Mouse (Mus musculus): ENCODE data around the gene Gtpbp1. TPM values are rescaled to one million over a fixed set of nuclear protein-coding genes. Genes with fewer than 3 reads are reported as not detected.

Gene Gtpbp1
- total RNA-seq, 2 experiments from 2014 or later = 25.2 to 28.1 TPM

DNA sequence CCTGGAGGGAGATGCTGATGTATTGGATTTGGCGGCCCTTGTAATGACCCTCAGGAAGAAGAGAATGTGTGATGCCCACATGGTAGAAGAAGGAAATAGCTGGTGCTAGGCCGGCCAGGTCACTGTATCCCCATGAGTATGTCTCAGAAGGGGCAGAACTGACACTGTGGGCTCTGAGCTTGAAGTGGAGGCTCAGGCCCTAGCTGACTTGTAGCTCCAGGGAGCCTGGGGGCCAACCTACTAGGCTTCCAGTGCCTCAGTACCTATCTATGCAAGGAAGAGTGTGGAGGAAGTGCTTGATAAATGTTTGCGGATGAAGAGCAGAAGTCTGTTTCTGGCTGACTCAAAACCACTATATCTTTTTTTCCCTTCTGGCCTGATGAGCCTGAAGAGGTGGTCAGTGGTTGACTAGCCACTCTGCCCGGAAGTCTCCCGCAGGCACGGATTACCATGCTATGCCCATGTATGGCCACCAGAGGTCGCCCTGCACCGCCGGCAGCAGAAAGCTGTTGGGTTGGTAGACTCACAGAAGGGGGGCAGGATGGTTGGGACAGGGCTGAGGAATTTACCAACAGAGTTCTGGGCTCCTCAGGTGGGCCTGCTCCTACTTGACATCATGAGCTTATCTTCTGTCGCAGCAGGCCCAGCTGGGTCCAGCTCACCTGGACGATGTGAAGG, 62.2 kb downstream of the Gtpbp1 start:
- peak; percentile 83 for DNase-seq (ENCODE audit: low spot score)

DNA sequence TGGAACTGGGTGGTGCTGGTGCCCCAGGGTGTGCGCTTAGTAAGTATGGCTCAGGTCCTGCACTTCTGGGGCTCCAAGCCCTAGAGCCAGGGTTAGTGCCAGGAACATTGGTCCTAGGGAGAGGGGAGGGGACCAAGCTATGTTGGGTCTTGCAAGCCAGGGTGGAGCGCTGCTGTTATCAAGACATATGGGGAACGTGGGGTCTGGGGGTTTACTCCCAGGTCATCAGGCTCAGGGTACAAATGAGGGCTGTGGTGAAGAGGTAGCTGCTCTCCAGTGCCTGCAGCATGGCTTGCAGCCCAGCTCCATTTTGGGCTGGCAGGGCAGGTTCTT, 62.7 kb downstream of the Gtpbp1 start:
- no peak for DNase-seq (ENCODE audit: low spot score)

DNA sequence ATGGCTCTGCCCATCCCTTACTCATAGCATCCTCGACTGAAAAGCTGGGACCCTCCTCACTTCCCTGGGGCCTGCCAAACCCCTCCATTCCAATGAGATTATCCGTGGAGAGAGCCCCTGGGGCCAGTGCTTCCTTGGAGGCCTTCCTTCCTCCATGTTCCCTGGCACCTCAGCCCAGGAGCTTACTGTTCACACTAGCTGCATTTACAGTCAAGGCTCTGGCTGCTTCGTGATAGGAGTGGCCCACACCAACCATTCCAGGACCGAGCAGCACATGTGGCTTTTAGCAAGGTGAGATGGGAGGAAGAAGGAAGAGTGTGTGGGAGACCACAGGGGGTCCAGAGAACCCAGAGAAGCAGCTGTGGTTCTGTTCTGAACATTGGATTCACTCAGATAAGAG, 63.2 kb downstream of the Gtpbp1 start:
- DNase-seq (ENCODE audit: low spot score) = no peak

DNA sequence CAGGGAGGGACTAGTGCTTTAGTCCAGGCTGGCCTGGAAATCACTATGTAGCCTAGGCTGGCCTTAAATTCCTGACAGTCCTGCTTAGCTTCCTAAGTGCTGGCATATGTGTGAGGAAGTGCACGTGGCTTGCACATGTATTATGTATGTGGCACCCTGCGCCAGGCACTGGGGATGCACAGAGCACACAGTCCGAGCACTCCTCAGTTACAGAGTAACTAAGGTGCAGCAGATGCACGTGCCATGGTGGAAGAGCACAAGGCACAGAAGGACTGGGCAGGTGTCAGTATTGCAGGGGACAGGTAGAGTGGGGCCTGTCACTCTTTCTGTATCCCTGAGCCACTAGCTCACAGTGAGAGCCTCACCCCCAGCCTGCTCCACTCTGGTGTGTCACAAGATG, 64.5 kb downstream of the Gtpbp1 start:
- no peak for DNase-seq (ENCODE audit: low spot score)

DNA sequence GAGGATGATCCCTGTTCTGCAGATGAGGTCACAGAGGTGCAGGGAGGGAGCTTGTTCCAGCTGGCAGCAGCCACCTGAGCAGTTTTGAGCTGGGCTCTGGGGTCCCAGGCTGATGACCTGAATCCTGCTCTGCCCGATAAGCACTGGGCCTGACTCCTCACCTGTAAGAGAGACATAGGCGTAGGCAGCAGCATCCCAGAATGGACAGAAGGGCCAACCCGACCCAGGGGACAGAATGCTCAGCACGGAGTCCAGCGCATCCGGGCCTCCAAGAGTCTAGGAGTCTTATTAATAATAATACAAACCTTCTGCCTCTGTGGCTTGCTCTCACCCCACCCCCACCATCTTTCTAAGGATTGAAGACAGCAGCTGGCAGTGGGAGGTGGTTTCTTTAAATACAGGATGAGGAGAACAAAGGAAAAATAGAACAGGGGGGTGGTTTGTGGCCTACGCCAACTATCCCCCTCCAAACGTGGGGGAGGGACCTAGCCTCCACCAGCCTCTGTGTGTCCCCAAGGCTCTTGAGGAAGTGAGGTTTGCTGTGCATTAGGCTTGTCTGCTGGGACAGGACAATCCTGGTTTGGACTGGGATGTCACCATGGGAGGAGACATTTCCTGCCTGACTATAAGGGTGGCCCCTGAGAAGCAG, 65.5 kb downstream of the Gtpbp1 start:
- DNase-seq (ENCODE audit: low spot score) = no peak

DNA sequence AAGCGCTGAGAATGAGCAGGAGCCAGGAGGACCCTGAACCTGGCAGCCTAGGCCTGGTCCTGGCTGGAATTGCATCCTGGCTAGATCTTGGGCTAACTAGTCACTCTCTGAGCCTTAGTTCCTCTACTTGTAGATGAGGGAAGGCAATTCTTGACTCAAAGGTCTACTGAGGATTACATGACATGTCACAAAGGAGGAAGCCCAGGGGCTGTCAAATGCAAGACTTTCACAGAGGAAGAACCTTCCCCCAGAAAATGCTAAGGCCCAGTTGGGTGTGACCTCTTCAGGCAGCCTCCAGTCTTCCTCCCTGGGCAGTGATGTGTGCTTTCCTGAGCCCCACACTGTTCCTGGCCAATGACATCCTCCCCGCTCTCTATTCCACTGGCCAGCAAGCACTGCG, 66.5 kb downstream of the Gtpbp1 start:
- no peak for DNase-seq (ENCODE audit: low spot score)

DNA sequence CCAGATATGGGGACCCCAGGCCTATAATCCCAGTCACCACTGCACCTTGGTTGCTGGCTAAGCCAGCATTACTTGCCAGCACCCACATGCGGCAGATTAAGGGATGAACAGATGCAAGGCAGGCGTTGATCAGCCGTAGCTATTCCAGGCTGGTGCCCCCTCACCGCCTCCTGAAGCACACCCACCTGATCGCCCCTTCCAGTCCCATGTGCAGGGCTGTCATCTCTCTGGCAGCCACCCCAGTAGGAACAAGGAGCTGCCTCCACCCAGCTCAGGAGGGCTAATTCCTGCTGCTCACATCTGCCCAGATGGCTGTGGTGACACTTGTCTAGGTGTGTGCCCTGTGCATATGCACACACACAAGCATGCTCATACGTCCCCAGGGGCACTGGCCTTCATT, 70.3 kb downstream of the Gtpbp1 start:
- DNase-seq (ENCODE audit: low spot score) = no peak

DNA sequence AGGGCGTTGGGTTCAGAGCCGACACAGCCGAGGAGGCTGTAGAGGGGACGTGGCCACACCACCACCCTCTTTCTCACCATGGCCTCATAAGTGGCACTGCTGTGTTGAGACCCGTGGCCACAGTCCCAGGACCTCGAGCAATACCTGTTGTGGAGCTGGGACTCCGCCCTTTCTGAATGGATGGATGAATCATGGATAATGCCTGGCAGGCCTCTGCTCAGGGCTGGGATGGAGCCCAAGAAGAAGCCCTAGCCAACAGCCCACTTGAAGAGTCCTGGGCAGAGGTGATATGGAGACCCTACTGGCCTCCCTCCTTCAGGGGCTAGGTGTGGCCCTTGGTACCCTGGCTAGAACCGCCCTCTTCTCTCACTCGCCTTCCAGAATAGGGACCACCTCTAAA, 72.4 kb downstream of the Gtpbp1 start:
- DNase-seq (ENCODE audit: low spot score) = no peak

DNA sequence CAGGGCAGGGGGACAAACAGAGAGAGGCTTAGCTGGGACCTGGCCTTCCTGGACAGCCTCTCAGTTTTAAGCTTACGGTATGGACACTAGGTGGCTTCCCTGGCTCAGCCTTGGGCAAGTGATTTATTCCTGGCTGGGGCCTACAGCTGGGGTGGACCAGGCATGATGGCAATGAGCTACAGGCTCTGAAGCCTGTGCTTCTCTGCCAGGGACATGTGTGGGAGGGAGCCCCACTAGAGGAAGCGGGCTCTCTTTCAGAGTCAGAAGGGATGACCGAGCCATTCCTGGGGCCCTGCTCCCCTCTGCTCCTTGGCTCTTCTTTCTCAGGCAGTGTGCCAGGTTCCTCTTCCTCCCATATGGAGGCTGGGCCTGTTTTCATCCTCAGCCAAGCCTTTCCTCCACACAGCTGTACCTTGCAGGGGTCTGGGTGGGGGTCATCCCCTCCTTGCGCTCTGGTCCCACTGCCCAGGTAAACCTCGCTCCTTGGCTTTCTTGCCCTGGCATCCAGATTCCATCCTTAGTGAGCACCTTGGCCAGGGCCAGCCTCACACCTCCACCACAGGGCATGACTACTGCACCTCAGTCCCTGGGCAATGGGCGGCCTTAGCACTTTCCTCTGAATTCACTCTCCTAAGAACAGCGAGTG, 73.1 kb downstream of the Gtpbp1 start:
- no peak for DNase-seq (ENCODE audit: low spot score)

DNA sequence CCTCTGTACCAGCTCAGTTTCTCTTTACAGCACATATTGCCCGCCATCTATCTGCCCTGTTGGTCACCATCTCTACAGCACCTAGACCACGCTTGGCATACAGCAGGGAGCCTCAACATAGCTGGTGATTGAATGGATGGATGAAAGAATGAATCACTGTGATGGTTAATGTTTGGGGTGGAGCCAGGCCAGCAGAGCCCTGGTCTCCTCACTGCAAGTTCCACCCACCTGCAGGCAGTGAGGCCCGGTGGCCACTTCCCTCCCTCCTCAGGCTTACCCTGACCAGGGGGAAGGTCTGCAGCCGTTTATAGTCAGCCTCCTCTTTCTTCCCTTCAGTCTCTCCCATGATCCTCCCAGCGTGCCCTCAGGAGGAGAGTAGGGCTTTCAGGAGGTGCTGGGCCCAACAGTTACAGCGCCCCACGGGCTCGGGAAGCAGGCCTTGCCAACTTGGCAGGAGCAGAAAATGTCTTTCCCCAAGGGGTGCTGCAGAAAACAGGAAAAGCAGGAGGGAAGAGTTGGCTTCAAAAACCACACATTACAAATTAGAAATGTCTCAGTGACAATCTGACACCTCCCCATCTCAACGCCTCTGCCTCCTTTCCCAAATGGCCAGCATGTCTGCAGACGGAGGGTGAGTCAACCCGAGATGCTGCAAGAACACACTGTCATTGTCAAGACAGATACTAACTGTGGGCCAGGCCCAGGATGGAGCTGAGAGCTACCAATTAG, 74.1 kb downstream of the Gtpbp1 start:
- DNase-seq (ENCODE audit: low spot score) = no peak

DNA sequence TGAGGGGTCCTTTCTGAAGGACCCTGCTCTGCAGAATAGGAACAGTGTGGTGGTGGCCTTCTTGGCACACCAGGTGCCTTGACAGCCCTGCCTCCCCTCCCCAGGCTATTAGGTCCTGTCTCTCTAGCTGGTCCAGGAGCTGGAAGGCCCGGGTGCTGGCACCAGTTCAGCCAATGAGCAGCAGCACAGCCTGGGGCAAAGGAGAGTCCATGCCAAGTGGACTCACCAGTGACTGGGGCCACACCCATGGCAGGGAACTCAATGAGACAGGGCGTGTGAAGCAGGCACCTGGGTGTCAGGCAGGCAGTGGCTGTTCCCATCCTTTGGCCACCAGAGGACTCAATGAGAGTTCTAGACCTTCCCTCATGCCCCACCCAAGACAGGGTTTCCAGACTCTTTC, 74.7 kb downstream of the Gtpbp1 start:
- no peak for DNase-seq (ENCODE audit: low spot score)

DNA sequence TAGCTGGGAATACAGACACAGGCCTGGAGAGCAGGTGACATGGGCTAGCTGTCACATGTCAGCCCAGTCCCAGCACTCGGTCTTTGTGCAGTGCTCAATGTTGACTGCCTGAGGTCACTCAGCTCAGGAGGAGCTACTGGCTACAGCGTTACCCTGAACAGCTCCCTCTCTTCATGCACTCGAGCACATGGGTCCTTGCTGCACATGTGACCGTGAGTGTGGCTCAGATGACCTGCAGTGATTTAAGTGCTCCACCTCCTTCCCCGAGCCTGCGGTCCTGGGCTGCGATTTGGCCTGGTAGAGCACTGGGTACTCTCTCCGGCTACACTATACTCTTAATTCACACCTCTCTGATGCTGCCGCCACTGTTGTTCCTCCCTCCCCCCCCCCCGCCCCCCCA, 75.5 kb downstream of the Gtpbp1 start:
- no peak for DNase-seq (ENCODE audit: low spot score)

DNA sequence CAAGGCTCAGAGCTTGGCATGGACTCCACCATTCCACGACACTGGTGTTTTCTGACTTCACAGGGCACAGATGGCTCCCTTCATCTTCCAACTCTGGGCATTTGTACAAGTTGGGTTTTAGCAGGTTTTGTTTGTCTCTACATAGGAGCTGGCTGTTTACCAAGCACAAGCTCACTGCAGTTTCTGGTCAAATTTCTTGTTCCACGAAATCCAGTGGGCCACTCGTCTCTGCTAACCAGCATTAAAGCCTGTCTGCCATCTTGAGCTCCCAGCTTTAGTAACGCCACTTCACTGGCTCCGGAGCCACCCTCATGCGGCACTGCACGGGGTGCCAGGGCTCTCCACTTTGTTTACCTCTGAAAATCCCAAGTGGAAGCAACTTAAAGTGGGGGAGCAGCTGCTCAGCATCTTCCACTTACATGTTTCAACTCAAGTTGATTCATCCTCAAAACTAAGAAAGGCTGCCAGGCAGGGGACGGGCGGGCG, 76.0 kb downstream of the Gtpbp1 start:
- DNase-seq (ENCODE audit: low spot score) = no peak

DNA sequence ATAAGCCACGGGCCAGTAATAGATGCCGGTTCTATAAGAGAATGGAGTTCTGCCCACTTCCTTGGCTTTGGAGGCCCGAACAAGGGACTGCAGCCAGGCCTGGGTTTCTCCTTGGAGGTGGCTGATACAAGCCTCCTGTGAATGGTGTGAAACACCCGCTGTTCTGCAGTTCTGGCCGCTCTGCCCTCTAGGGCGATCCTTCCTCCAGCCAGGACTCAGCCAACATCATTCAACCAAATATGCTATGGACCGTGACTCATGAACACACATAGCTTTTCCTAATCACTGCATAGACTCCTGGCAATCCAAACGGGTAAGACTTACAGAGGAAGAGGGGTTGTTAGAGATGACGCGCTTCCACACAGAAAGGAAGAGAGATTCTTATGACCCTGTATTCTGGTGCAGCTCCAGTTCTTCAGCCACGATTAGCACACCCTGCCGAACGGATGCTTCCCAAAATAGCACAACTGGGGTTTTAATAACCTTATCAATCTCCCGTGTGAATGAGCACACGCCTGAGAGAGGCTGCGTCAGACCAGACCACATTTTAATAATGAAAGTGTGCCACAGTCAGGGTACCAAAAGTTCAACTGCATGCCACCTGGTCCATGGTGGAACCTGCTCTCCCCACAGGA, 76.8 kb downstream of the Gtpbp1 start:
- no peak for DNase-seq (ENCODE audit: low spot score)

DNA sequence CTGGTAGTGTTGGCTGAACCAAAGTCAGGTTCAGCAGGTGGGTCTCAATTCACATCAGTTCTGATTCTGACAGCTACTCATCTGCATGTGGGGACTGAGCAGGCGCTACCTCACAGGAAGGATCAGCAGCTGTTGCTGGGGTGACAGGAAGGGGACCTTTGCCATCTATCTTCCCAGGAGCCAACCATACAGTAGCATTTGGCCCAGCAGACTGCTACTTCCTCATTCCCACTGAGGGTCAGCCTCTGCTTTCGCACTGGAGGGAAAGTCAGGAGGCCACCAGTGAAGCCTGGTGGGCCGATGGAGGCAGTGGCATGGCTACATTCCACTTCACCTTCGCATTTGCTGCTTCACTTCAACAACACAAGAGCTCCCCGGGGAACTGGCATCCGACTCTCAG, 77.7 kb downstream of the Gtpbp1 start:
- DNase-seq (ENCODE audit: low spot score) = no peak

DNA sequence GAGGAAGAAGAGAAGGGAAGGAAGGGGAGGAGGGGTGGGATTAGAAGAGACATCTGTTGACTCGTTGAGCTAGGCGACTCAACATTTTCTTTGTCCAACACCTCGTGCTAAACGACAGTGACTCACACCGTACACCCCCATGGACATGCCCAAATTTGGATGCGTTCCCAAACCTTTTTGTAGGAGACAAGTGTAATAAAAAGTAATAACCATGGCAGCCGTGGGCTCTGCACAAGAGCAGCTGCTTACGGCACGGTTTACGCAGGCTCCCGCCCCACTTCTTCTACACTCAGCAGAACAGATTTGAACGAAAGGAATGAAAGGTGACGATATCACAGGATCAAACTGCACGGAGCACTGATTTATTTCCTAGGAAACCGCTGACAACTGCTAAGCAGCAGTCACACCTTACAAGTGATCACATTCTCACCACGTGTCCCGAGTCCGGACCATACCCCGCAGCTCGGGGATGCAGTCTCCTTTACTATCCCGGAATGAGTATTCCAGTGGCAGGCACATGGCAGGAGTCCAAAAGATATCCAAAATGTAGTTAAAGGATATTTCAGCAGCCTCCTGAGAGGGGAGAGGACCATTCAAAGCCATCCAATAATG, 80.1 kb downstream of the Gtpbp1 start:
- no peak for DNase-seq (ENCODE audit: low spot score)

Other genes starting within 250 kb of the Gtpbp1 start
- 10 to 100 TPM; 45.4 to 48.0 TPM for gene Csnk1e, start 235.3 kb upstream of the Gtpbp1 start, total RNA-seq (2021)
- gene Kcnj4, start 185.6 kb upstream of the Gtpbp1 start, total RNA-seq (2021) = not detected
- 1 to 10 TPM; 1.3 to 2.0 TPM for gene Kdelr3, start 174.4 kb upstream of the Gtpbp1 start, total RNA-seq (2021)
- 10 to 100 TPM; 52.5 to 75.6 TPM for gene Ddx17, start 144.1 kb upstream of the Gtpbp1 start, total RNA-seq (2021)
- not detected for gene Dmc1, start 85.7 kb upstream of the Gtpbp1 start, total RNA-seq (2021)
- gene Fam227a, start 31.9 kb upstream of the Gtpbp1 start, total RNA-seq (2021) = under 1 TPM; 0.46 to 0.69 TPM
- gene Cby1, start 31.6 kb upstream of the Gtpbp1 start, total RNA-seq (2021) = 10 to 100 TPM; 13.4 to 15.2 TPM
- 10 to 100 TPM; 57.0 to 60.2 TPM for gene Tomm22, start 20.0 kb upstream of the Gtpbp1 start, total RNA-seq (2021)
- gene Josd1, start 2.9 kb upstream of the Gtpbp1 start, total RNA-seq (2021) = 10 to 100 TPM; 13.9 to 17.6 TPM
- gene Sun2, start 51.7 kb downstream of the Gtpbp1 start, total RNA-seq (2021) = 10 to 100 TPM; 79.0 to 81.8 TPM
- 1 to 10 TPM; 5.7 to 6.5 TPM for gene Dnal4, start 87.0 kb downstream of the Gtpbp1 start, total RNA-seq (2021)
- gene Nptxr, start 113.9 kb downstream of the Gtpbp1 start, total RNA-seq (2021) = under 1 TPM; 0.50 to 0.76 TPM
- under 1 TPM in 1 of 2 experiments, not detected in 1; 0.55 TPM for gene Npcd, start 143.4 kb downstream of the Gtpbp1 start, total RNA-seq (2021)
- 1 to 10 TPM; 7.0 to 7.8 TPM for gene Cbx6, start 143.8 kb downstream of the Gtpbp1 start, total RNA-seq (2021)
- 1 to 10 TPM; 1.6 to 2.3 TPM for gene Apobec3, start 200.8 kb downstream of the Gtpbp1 start, total RNA-seq (2021)

Measured in gastrocnemius, adult 18-20 months (tissue).